Mouse (Mus musculus) testis, adult 2 months (tissue): ENCODE results near the gene Ntn1. TPM values are rescaled to one million over a fixed set of nuclear protein-coding genes. Genes with fewer than 3 reads are reported as not detected.

ENCODE experiments used
- H3K27ac ChIP-seq: fragments of 200-500 bp; 2 replicates; pipeline ENCODE4 v1.5.1; 2012; ENCODE audit warnings: low read depth, low read length; ENCODE audit not compliant: control insufficient read depth, insufficient read depth
- H3K27me3 ChIP-seq: fragments of 200-500 bp; 2 replicates; pipeline ENCODE4 v1.6.1; 2012; ENCODE audit warnings: mild to moderate bottlenecking, low read length, moderate library complexity; ENCODE audit not compliant: control insufficient read depth, insufficient read depth
- H3K36me3 ChIP-seq: fragments of 200-500 bp; 2 replicates; pipeline ENCODE4 v1.6.1; 2012; ENCODE audit warnings: mild to moderate bottlenecking, low read length; ENCODE audit not compliant: control insufficient read depth, insufficient read depth
- H3K4me1 ChIP-seq: fragments of 200-500 bp; 2 replicates; pipeline ENCODE4 v1.6.1; 2012; ENCODE audit warnings: low read length; ENCODE audit not compliant: control insufficient read depth, insufficient read depth
- H3K4me3 ChIP-seq: fragments of 200-500 bp; 2 replicates; pipeline ENCODE4 v1.5.1; 2012; ENCODE audit warnings: low read depth, mild to moderate bottlenecking, low read length, moderate library complexity, mixed read lengths; ENCODE audit not compliant: control insufficient read depth
- CTCF ChIP-seq: fragments of 200-500 bp; IDR thresholded peaks from 2 replicates; pipeline ENCODE4 v1.5.1; 2012; ENCODE audit warnings: low read depth, mild to moderate bottlenecking, inconsistent platforms, low read length, moderate library complexity; ENCODE audit not compliant: control insufficient read depth, insufficient read depth, insufficient replicate concordance
- POLR2A ChIP-seq: fragments of 200-500 bp; IDR thresholded peaks from 2 replicates; pipeline ENCODE4 v1.6.1; 2012; ENCODE audit warnings: low read depth, mild to moderate bottlenecking, inconsistent platforms, low read length, moderate library complexity; ENCODE audit not compliant: control insufficient read depth
- polyA plus RNA-seq: library from polyadenylated mRNA; depleted of rRNA; stranded (reverse); fragments of >200 nt; gene quantifications from 2 replicates; pipeline ENCODE4 v1.2.3, GENCODE M21; 2012

Gene Ntn1
- polyA plus RNA-seq, 1 experiment: 1.6 TPM

GRCm38 (mm10) chr11:68223143-68223542 is 177.5 kb downstream of the Ntn1 start:
- Histone ChIP-seq H3K36me3 (no peaks in the 10 kb centered on the region), H3K4me1 (peaks cover 2% of the 10 kb centered on the region; the same call in 1 of the 2 replicates), H3K4me3 (no peak overlapping the region), H3K27me3 (no peaks in the 10 kb centered on the region), H3K27ac (no peak overlapping the region)
- TF ChIP-seq CTCF: no peak
- no peak for TF ChIP-seq POLR2A

DNA sequence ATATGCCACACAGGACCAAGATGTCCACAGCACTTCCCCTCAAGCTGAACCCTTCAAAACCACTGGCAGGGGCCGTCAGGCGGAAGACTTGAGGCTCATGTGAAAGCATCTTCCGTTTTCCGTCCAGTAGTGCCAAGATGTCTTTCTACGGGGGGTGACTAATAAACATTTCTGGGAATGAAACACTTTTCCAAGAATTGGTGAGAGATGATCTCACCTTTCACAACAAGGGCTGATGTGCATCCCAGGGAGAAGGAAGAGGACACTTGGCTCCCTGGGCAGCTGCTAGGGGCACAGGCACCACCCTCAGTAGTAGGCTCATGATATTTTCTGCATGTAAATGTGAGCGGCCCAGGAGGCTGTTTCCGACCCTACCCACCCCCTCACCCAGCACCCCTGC is 178.4 kb downstream of the Ntn1 start:
- Histone ChIP-seq H3K4me1 (peaks cover 2% of the 10 kb centered on the region; the same call in 1 of the 2 replicates), H3K36me3 (no peaks in the 10 kb centered on the region), H3K27ac (no peak overlapping the region), H3K27me3 (no peaks in the 10 kb centered on the region), H3K4me3 (no peak overlapping the region)
- TF ChIP-seq POLR2A: no peak
- TF ChIP-seq CTCF: no peak

GRCm38 (mm10) chr11:68220733-68221132 is 179.9 kb downstream of the Ntn1 start:
- H3K27ac ChIP-seq: no peak overlapping the region
- TF ChIP-seq CTCF (no peak), POLR2A (no peak)
- H3K4me3 ChIP-seq: no peak overlapping the region
- H3K4me1 ChIP-seq: peaks cover 2% of the 10 kb centered on the region; the same call in 1 of the 2 replicates
- no peaks in the 10 kb centered on the region for H3K27me3 ChIP-seq
- no peaks in the 10 kb centered on the region for H3K36me3 ChIP-seq

DNA sequence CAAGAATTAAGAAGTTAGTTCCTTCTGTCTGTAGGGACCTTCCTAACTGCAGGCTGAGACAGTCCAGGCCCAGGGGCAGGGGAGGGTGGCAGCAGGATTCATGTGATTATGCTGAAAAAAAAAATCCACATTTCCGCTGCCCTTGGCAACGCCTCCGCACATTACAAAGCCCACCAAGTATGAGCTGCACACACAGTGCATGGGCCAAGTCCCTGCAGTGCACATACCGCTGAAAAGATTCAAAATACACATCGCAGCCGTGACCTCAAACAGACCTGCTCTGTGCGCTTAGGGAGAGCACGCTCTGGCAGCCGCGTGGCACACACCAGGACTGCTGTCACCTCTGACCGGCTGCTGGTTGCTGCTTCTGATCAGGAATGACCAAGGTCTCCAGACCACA is 184.6 kb downstream of the Ntn1 start:
- H3K27ac ChIP-seq: no peak overlapping the region
- peaks cover 12% of the 10 kb centered on the region for H3K4me1 ChIP-seq

GRCm38 (mm10) chr11:68215206-68215912 is 185.3 kb downstream of the Ntn1 start:
- no peak overlapping the region for H3K4me3 ChIP-seq
- no peaks in the 10 kb centered on the region for H3K36me3 ChIP-seq
- TF ChIP-seq CTCF (no peak), POLR2A (no peak)
- no peaks in the 10 kb centered on the region for H3K27me3 ChIP-seq
- no peak overlapping the region for H3K27ac ChIP-seq
- H3K4me1 ChIP-seq: peaks cover 12% of the 10 kb centered on the region

More for the DNA sequence above, 184.6 kb downstream of the Ntn1 start:
- no peak for TF ChIP-seq CTCF
- TF ChIP-seq POLR2A: no peak
- Histone ChIP-seq H3K27me3 (no peaks in the 10 kb centered on the region), H3K4me3 (no peak overlapping the region), H3K36me3 (no peaks in the 10 kb centered on the region)

- no peak overlapping the region for H3K27ac ChIP-seq
- TF ChIP-seq POLR2A: no peak
- no peaks in the 10 kb centered on the region for H3K27me3 ChIP-seq
- H3K36me3 ChIP-seq: no peaks in the 10 kb centered on the region
- H3K4me1 ChIP-seq: peaks cover 12% of the 10 kb centered on the region
- H3K4me3 ChIP-seq: no peak overlapping the region
These were observed 186.0 kb downstream of the Ntn1 start for GRCm38 (mm10) chr11:68214496-68215205.

DNA sequence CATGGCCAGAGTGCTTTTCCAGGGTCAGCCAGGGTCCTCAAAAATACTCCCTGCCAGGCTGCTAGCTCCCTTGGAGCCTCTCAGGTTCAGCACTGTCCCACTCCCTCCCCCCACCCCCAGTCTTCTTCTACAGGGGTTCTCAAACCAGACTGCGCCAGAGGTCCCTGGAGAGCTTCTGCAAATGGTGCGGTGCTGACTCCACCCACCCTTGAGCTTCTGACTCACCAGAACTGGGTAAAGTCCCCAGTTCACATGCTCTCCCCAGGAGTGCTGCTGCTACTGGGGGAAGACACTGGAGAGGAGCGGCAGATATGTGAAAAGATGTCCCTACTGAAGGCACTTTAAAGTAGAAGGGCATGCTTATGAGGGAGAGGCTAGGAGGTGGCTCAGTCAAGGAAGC is 186.7 kb downstream of the Ntn1 start:
- Histone ChIP-seq H3K4me3 (no peak overlapping the region), H3K27ac (no peak overlapping the region), H3K27me3 (no peaks in the 10 kb centered on the region), H3K4me1 (peaks cover 12% of the 10 kb centered on the region), H3K36me3 (no peaks in the 10 kb centered on the region)
- no peak for TF ChIP-seq CTCF
- no peak for TF ChIP-seq POLR2A
